Mouse (Mus musculus): ENCODE data around the gene Piwil4. TPM values are rescaled to one million over a fixed set of nuclear protein-coding genes. Genes with fewer than 3 reads are reported as not detected.
"Not testable (repeated sequence)": the region's sequence is repeated elsewhere in the genome, so short reads cannot be mapped to it uniquely, and the experiment has no call there.

Gene Piwil4
- polyA plus RNA-seq, 1 experiment = 0.36 TPM

GRCm38 (mm10) chr9:14673109-14673508, 67.4 kb downstream of the Piwil4 start:
- Histone ChIP-seq H3K4me2 (ENCODE audit: low read depth) (no peak overlapping the region), H3K79me2 (ENCODE audit: control insufficient read depth, insufficient read depth) (no peaks in the 10 kb centered on the region), H3K36me3 (ENCODE audit: control insufficient read depth, insufficient read depth) (no peaks in the 10 kb centered on the region), H3K27me3 (ENCODE audit: control insufficient read depth, insufficient read depth, insufficient read length) (no peaks in the 10 kb centered on the region), H3K4me3 (no peak overlapping the region), H3ac (ENCODE audit: control insufficient read depth, insufficient read length) (no peak overlapping the region)
- TF ChIP-seq TCF3 (IDR thresholded peaks at IDR 0.05; ENCODE audit: insufficient read length, low read depth) (no peak), POLR2A (IDR thresholded peaks at IDR 0.05; ENCODE audit: insufficient read length, low read depth) (no peak), REST (IDR thresholded peaks at IDR 0.05; ENCODE audit: insufficient read depth, insufficient read length) (no peak), USF1 (IDR thresholded peaks at IDR 0.05; ENCODE audit: low read depth) (no peak), MYOG (IDR thresholded peaks at IDR 0.05; ENCODE audit: control insufficient read depth in 1 of 3, insufficient read depth in 1 of 3, insufficient read length in 2 of 3, low read depth in 2 of 3) (no peak), TCF12 (IDR thresholded peaks at IDR 0.05; ENCODE audit: insufficient read depth, poor library complexity, severe bottlenecking) (no peak), SRF (IDR thresholded peaks at IDR 0.05; ENCODE audit: control insufficient read depth, insufficient read length, low read depth) (no peak), POLR2AphosphoS2 (IDR thresholded peaks at IDR 0.05; ENCODE audit: insufficient read length, low read depth) (no peak), MAX (IDR thresholded peaks at IDR 0.05; ENCODE audit: low read depth) (no peak), MYOD1 (IDR thresholded peaks at IDR 0.05; ENCODE audit: control insufficient read depth in 1 of 3, insufficient read length in 2 of 3, low read depth in 2 of 3) (no peak), CEBPB (IDR thresholded peaks at IDR 0.05; ENCODE audit: insufficient read depth, poor library complexity, severe bottlenecking) (no peak), E2F4 (IDR thresholded peaks at IDR 0.05; ENCODE audit: insufficient read depth) (no peak)

GRCm38 (mm10) chr9:14671965-14672364, 68.6 kb downstream of the Piwil4 start:
- not testable (repeated sequence) for H3K4me3 ChIP-seq; H3K27me3 ChIP-seq (ENCODE audit: control insufficient read depth, insufficient read depth, insufficient read length); H3ac ChIP-seq (ENCODE audit: control insufficient read depth, insufficient read length); H3K4me2 ChIP-seq (ENCODE audit: low read depth); H3K79me2 ChIP-seq (ENCODE audit: control insufficient read depth, insufficient read depth); H3K36me3 ChIP-seq (ENCODE audit: control insufficient read depth, insufficient read depth)

- TF ChIP-seq POLR2AphosphoS2 (IDR thresholded peaks at IDR 0.05; ENCODE audit: insufficient read length, low read depth) = no peak
- TF ChIP-seq MAX (IDR thresholded peaks at IDR 0.05; ENCODE audit: low read depth) = no peak
- no peak for TF ChIP-seq MYOD1 (IDR thresholded peaks at IDR 0.05; ENCODE audit: control insufficient read depth in 1 of 3, insufficient read length in 2 of 3, low read depth in 2 of 3)
- TF ChIP-seq CEBPB (IDR thresholded peaks at IDR 0.05; ENCODE audit: insufficient read depth, poor library complexity, severe bottlenecking) = no peak
- TF ChIP-seq REST (IDR thresholded peaks at IDR 0.05; ENCODE audit: insufficient read depth, insufficient read length) = no peak
- TF ChIP-seq SRF (IDR thresholded peaks at IDR 0.05; ENCODE audit: control insufficient read depth, insufficient read length, low read depth) = no peak
- TF ChIP-seq MYOG (IDR thresholded peaks at IDR 0.05; ENCODE audit: control insufficient read depth in 1 of 3, insufficient read depth in 1 of 3, insufficient read length in 2 of 3, low read depth in 2 of 3) = no peak
- TF ChIP-seq POLR2A (IDR thresholded peaks at IDR 0.05; ENCODE audit: insufficient read length, low read depth) = no peak
- no peak for TF ChIP-seq USF1 (IDR thresholded peaks at IDR 0.05; ENCODE audit: low read depth)
- no peak for TF ChIP-seq TCF12 (IDR thresholded peaks at IDR 0.05; ENCODE audit: insufficient read depth, poor library complexity, severe bottlenecking)
- no peak for TF ChIP-seq TCF3 (IDR thresholded peaks at IDR 0.05; ENCODE audit: insufficient read length, low read depth)
- TF ChIP-seq E2F4 (IDR thresholded peaks at IDR 0.05; ENCODE audit: insufficient read depth) = no peak
- no peaks in the 10 kb centered on the region for H3K36me3 ChIP-seq (ENCODE audit: control insufficient read depth, insufficient read depth)
- no peak overlapping the region for H3K4me3 ChIP-seq
- H3K27me3 ChIP-seq (ENCODE audit: control insufficient read depth, insufficient read depth, insufficient read length) = peaks cover 8% of the 10 kb centered on the region
- no peak overlapping the region for H3K4me2 ChIP-seq (ENCODE audit: low read depth)
- no peaks in the 10 kb centered on the region for H3K79me2 ChIP-seq (ENCODE audit: control insufficient read depth, insufficient read depth)
- no peak overlapping the region for H3ac ChIP-seq (ENCODE audit: control insufficient read depth, insufficient read length)
Observed at GRCm38 (mm10) chr9:14668382-14668781, 72.2 kb downstream of the Piwil4 start.

- Histone ChIP-seq H3K27me3 (ENCODE audit: control insufficient read depth, insufficient read depth, insufficient read length) (peaks cover 8% of the 10 kb centered on the region), H3K4me3 (no peak overlapping the region), H3K4me2 (ENCODE audit: low read depth) (no peak overlapping the region), H3K36me3 (ENCODE audit: control insufficient read depth, insufficient read depth) (no peaks in the 10 kb centered on the region), H3ac (ENCODE audit: control insufficient read depth, insufficient read length) (no peak overlapping the region), H3K79me2 (ENCODE audit: control insufficient read depth, insufficient read depth) (no peaks in the 10 kb centered on the region)
- TF ChIP-seq TCF12 (IDR thresholded peaks at IDR 0.05; ENCODE audit: insufficient read depth, poor library complexity, severe bottlenecking) (no peak), CEBPB (IDR thresholded peaks at IDR 0.05; ENCODE audit: insufficient read depth, poor library complexity, severe bottlenecking) (no peak), REST (IDR thresholded peaks at IDR 0.05; ENCODE audit: insufficient read depth, insufficient read length) (no peak), TCF3 (IDR thresholded peaks at IDR 0.05; ENCODE audit: insufficient read length, low read depth) (no peak), MYOD1 (IDR thresholded peaks at IDR 0.05; ENCODE audit: control insufficient read depth in 1 of 3, insufficient read length in 2 of 3, low read depth in 2 of 3) (peak in 2 of 3 experiments; percentile 25 to 30), MYOG (IDR thresholded peaks at IDR 0.05; ENCODE audit: control insufficient read depth in 1 of 3, insufficient read depth in 1 of 3, insufficient read length in 2 of 3, low read depth in 2 of 3) (no peak)
Observed at GRCm38 (mm10) chr9:14666071-14666470, 74.5 kb downstream of the Piwil4 start.

GRCm38 (mm10) chr9:14663591-14663990, 76.9 kb downstream of the Piwil4 start:
- no peak overlapping the region for H3ac ChIP-seq (ENCODE audit: control insufficient read depth, insufficient read length)
- H3K36me3 ChIP-seq (ENCODE audit: control insufficient read depth, insufficient read depth) = no peaks in the 10 kb centered on the region
- H3K4me3 ChIP-seq = no peak overlapping the region
- H3K79me2 ChIP-seq (ENCODE audit: control insufficient read depth, insufficient read depth) = no peaks in the 10 kb centered on the region
- H3K27me3 ChIP-seq (ENCODE audit: control insufficient read depth, insufficient read depth, insufficient read length) = peaks cover 12% of the 10 kb centered on the region
- H3K4me2 ChIP-seq (ENCODE audit: low read depth) = no peak overlapping the region
- TF ChIP-seq MYOD1 (IDR thresholded peaks at IDR 0.05; ENCODE audit: control insufficient read depth in 1 of 3, insufficient read length in 2 of 3, low read depth in 2 of 3) (peak in 1 of 3 experiments; percentile 13), CEBPB (IDR thresholded peaks at IDR 0.05; ENCODE audit: insufficient read depth, poor library complexity, severe bottlenecking) (no peak), MYOG (IDR thresholded peaks at IDR 0.05; ENCODE audit: control insufficient read depth in 1 of 3, insufficient read depth in 1 of 3, insufficient read length in 2 of 3, low read depth in 2 of 3) (peak in 1 of 3 experiments; percentile 31)
